Mouse (Mus musculus): ENCODE data around the gene Gpn2.

GRCm38 (mm10) chr4:133604175-133604574, 20.0 kb downstream of the Gpn2 start:
- TF ChIP-seq CTCF (IDR thresholded peaks at IDR 0.05; ENCODE audit: low read depth), result no peak
- no peak for TF ChIP-seq EP300 (IDR thresholded peaks at IDR 0.05; ENCODE audit: low read depth)

All from heart, postnatal 0 days (tissue).